Mouse (Mus musculus) forebrain, embryonic 14.5 days (tissue): ENCODE measurements around the gene Entpd5. TPM values are rescaled to one million over a fixed set of nuclear protein-coding genes. Genes with fewer than 3 reads are reported as not detected.

Experiments
- ATAC-seq: fragments of 200-750 bp; cut with Nextera tagmentation; 2 replicates; pipeline ENCODE4 v1.8.0; 2017; ENCODE audit warnings: mild to moderate bottlenecking, moderate library complexity
- DNase-seq: peaks from one replicate; pipeline ENCODE4 v3.0.0-alpha.2; 2015; ENCODE audit warnings: low spot score
- H3K27ac ChIP-seq: fragments of 300-500 bp; sonication (generic); 2 replicates; pipeline ENCODE4 v1.5.1; 2014; ENCODE audit warnings: low read depth, mild to moderate bottlenecking, control low read depth, low read length, moderate library complexity
- H3K27me3 ChIP-seq: fragments of 300-500 bp; sonication (generic); replicated peaks from 2 replicates; pipeline ENCODE4 v1.6.1; 2014; ENCODE audit warnings: low read length, control low read depth, mixed read lengths; ENCODE audit not compliant: control insufficient read depth, insufficient read depth
- H3K36me3 ChIP-seq: fragments of 300-500 bp; sonication (generic); 2 replicates; pipeline ENCODE4 v1.6.1; 2014; ENCODE audit warnings: low read length, control low read depth; ENCODE audit not compliant: control insufficient read depth, insufficient read depth
- H3K4me1 ChIP-seq: fragments of 300-500 bp; sonication (generic); 2 replicates; pipeline ENCODE4 v1.6.1; 2014; ENCODE audit warnings: antibody characterized with exemption, low read length, control low read depth; ENCODE audit not compliant: control insufficient read depth, insufficient read depth
- H3K4me2 ChIP-seq: fragments of 300-500 bp; sonication (generic); 2 replicates; pipeline ENCODE4 v1.6.1; 2014; ENCODE audit warnings: mild to moderate bottlenecking, control low read depth, low read length
- H3K4me3 ChIP-seq: fragments of 300-500 bp; sonication (generic); 2 replicates; pipeline ENCODE4 v1.5.1; 2014; ENCODE audit warnings: low read depth, low read length, control low read depth
- H3K9ac ChIP-seq: fragments of 300-500 bp; sonication (generic); 2 replicates; pipeline ENCODE4 v1.6.1; 2014; ENCODE audit warnings: mild to moderate bottlenecking, low read length, control low read depth, moderate library complexity
- H3K9me3 ChIP-seq: fragments of 300-500 bp; sonication (generic); replicated peaks from 2 replicates; pipeline ENCODE4 v1.6.1; 2016; ENCODE audit warnings: low read length, control low read depth, mixed read lengths; ENCODE audit not compliant: control insufficient read depth
- WGBS: fragments of 180-500 bp; shearing (Covaris S2); extraction: QIAGEN DNeasy Blood & Tissue Kit; methylation state at CpG from one replicate; pipeline ENCODE4 v1.1.7; 2014; 5-methylcytosine and 5-hydroxymethylcytosine counted together
- polyA plus RNA-seq: library from polyadenylated mRNA; unstranded; fragments of >200 nt; fragmentation: Nextera tagmentation; extraction: Ambion mirVana; gene quantifications from 2 replicates; pipeline ENCODE4 v1.2.1, GENCODE M21; 2014

Gene Entpd5
- 8.0 and 8.5 TPM in 2 replicates for polyA plus RNA-seq

DNA sequence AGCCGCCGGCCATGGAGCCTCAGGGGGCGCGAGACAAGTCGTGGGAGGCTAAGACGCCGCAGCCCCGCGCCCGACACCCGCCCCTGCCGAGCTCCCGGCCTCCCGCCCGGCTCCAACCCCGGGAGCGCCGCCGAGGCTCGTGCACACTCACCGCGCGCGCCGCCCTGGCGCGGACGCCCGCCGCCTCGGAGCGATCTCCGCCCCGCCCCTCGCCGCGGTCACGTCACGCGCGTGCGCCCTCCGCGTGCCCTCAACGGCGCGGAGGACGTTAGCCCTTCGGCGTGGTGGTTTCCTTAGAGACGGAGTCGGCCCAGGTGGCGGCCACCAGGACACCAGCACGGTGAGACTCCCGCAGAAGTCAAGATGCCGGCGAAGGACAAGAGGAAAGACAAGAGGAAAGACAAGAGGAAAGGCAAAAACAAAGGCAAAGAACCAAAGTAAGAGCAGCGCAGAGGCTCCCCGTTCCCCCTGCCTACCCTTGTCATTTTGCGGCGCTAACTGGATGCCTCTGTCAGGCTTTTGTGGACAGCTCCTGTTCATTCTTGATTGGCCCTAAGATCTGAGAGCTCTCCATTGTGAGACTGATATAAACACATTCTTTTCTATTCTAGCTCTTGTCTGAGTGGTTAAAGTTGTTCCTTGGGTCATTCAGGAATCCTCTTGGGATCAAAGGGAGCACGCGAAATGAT lies at the start of gene Entpd5, which contains the start of gene Bbof1:
Entpd5 (minus strand) TSS at position 211 of the 689 bp plus-strand sequence.
Bbof1 (plus strand) TSS at position 253 of the 689 bp plus-strand sequence.
- WGBS, result 1% methylated on average over 63 of the region's 63 CpGs
- no peaks in the 10 kb centered on the region for H3K4me1 ChIP-seq

DNA sequence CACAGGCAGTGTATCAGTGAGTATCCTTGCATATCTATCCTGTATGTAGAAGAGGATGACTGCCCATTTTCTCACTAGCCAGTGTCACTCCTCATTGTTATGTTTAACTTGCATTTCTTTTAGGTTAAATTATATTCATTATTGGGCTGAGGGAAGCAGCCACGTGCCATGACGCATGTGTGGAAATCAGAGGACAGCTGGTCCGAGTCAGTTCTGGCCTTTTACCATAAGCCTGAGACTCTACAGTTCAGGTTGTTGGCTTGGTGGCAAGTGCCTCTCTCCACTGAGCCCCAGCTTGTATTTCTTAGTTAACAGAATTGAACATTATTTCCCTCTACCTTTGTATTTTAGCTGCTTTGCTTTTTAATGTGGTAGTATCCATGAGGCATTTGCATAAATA lies 48.1 kb upstream of the Entpd5 start:
- H3K9me3 ChIP-seq, result no peaks in the 10 kb centered on the region
- ATAC-seq, result no peak
- H3K4me2 ChIP-seq, result no peak overlapping the region
- peaks cover 4% of the 10 kb centered on the region; the same call in 1 of the 2 replicates for H3K4me1 ChIP-seq
- no peak overlapping the region for H3K9ac ChIP-seq
- no peaks in the 10 kb centered on the region for H3K27me3 ChIP-seq
- no peak overlapping the region for H3K27ac ChIP-seq
- no peak for DNase-seq
- no peak overlapping the region for H3K4me3 ChIP-seq
- 93% methylated on average over 3 of the region's 3 CpGs for WGBS
- H3K36me3 ChIP-seq, result peaks cover 40% of the 10 kb centered on the region

More for the DNA sequence above, at the start of gene Entpd5, which contains the start of gene Bbof1:
- H3K4me2 ChIP-seq, result peak within 1 kb of the TSS; percentile 93
- peak within 1 kb of the TSS; percentile 75 for H3K4me3 ChIP-seq
- H3K9me3 ChIP-seq, result no peaks in the 10 kb centered on the region
- ATAC-seq (peak; percentile 95), DNase-seq (peak; percentile 91)
- H3K36me3 ChIP-seq, result no peaks in the 10 kb centered on the region
- no peaks in the 10 kb centered on the region for H3K27me3 ChIP-seq
- H3K27ac ChIP-seq, result peak within 1 kb of the TSS; percentile 71
- peak within 1 kb of the TSS; percentile 83 for H3K9ac ChIP-seq

DNA sequence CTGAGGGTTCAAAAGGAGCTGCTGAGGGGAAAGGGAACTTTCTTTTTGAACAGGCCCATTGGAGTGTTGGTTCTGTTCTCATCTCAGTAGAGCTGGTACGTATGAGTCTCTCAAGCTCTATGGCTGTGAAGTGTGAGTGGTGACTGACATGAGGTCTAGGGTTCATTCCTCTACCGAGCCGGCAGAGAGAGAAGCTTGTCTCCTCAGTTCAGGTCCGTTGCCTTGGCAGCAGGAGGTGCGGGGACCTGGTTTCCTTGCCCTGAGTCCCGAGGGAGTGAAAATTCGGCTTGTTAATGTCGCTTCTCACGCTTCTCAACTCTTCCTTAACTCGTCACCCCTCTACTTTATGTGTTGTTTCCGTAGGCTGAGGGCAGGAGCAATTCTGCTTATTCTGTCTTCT lies 43.0 kb upstream of the Entpd5 start:
- Histone ChIP-seq H3K27me3 (no peaks in the 10 kb centered on the region), H3K4me1 (peaks cover 7% of the 10 kb centered on the region), H3K27ac (peak overlapping the region; percentile 58; the same call in 1 of the 2 replicates), H3K4me3 (peak overlapping the region; percentile 75), H3K9me3 (no peaks in the 10 kb centered on the region), H3K9ac (peak overlapping the region; percentile 73), H3K4me2 (peak overlapping the region; percentile 82), H3K36me3 (peaks cover 2% of the 10 kb centered on the region)
- 2% methylated on average over 11 of the region's 11 CpGs for WGBS
- ATAC-seq (no peak), DNase-seq (no peak)

DNA sequence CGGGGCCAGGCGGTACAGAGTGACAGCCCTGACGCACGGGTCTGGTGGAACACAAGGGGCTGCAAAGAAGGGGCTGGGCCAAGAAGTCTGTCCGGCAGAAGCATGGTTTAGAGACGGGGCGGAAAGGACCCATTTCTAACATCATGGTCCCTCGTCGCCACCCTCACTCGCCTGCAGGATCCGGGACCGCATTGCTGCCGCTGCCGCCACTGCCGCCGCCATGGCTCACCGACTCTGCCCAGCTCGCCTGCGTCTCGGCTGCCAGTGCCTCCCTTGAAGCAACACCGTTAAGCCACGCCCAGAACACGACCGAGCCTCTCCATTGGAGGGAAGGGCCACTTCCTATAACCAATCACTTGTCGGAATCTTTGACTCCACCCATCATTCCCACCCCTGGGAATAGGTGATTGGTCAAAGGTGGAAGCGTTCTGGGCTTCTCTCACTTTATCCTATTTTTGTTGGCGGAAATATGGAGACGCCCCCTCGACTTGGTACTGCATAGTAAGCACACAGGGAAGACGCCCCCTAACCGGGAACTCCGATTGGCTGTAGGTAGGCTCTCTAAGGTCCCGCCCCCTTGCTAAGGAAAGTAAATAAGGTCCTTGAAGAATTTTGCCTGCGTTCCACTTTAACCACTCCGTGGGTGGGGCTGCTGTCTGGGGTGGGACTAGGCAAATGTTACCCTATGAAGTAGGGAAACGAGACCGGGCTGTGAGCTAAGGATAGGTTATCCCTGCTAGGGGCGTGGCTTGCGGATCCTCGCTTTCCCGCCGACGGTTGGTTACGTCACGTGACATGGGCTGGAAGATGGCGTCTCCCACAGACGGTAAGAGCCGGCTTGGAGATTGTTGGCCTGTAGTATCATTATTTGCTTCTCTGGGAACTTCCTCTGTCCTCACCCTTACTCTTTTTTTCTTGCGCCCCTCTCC lies 42.2 kb upstream of the Entpd5 start, which contains the start of the genes Aldh6a1 and Lin52:
Aldh6a1 (minus strand) TSS at position 287 of the 929 bp plus-strand sequence.
Lin52 (plus strand) TSS at position 705 of the 929 bp plus-strand sequence.
- Histone ChIP-seq H3K9me3 (no peaks in the 10 kb centered on the region), H3K36me3 (no peaks in the 10 kb centered on the region), H3K4me3 (peak within 1 kb of the TSS; percentile 75), H3K9ac (peak within 1 kb of the TSS; percentile 73), H3K4me1 (peaks cover 7% of the 10 kb centered on the region), H3K4me2 (peak within 1 kb of the TSS; percentile 82), H3K27ac (peak within 1 kb of the TSS; percentile 58; the same call in 1 of the 2 replicates), H3K27me3 (no peaks in the 10 kb centered on the region)
- DNase-seq, result peak; percentile 100
- peak; percentile 99 for ATAC-seq
- WGBS, result under 1% methylated on average over 49 of the region's 49 CpGs

DNA sequence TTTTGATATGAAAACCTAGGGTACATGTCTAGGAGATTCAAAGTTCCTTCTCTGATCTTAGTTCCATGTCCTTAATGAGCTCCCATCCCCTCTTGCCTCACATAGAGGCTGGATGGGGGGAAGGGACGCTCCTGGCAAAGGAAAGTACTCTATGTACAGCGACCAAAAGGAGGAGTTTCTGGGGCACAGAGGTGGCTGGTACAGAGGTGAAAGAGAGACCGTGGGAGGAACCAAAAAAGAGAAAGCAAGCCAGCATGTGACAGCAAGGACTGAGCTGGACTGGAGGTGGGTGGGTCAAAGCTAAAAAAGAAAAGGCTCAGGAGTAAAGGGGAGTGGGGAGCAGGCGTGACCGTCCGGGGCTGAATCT lies 41.5 kb upstream of the Entpd5 start:
- WGBS, result 1% methylated on average over 6 of the region's 6 CpGs
- H3K27me3 ChIP-seq, result no peaks in the 10 kb centered on the region
- peaks cover 7% of the 10 kb centered on the region for H3K4me1 ChIP-seq
- peak overlapping the region; percentile 48; the same call in 1 of the 2 replicates for H3K27ac ChIP-seq
- H3K9me3 ChIP-seq, result no peaks in the 10 kb centered on the region
- ATAC-seq (no peak; the same call in 1 of the 2 replicates), DNase-seq (no peak)
- peak overlapping the region; percentile 82 for H3K4me2 ChIP-seq
- peak overlapping the region; percentile 75 for H3K4me3 ChIP-seq
- H3K9ac ChIP-seq, result peak overlapping the region; percentile 66
- H3K36me3 ChIP-seq, result no peaks in the 10 kb centered on the region

DNA sequence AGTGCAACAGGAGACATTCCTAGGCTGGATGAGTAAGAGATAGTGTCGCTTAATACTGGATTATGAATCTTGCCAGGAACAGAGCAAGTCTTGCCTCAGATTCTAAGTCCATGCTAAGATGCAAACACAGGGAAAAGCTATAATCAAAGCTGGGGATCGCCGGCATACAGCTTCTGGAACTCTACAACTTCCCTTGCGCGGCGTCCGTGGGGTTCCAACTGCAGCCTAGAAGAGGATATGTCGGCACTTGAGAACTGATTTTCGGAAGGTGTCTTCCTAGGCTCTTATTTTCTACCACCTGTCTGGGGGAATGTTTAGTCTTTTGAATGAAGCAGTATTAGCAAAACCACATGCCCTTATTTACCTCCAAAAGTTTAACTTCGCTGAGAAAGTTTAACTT lies 41.1 kb upstream of the Entpd5 start:
- Histone ChIP-seq H3K4me1 (peaks cover 7% of the 10 kb centered on the region), H3K36me3 (no peaks in the 10 kb centered on the region), H3K9ac (no peak overlapping the region), H3K27ac (no peak overlapping the region), H3K4me2 (peak overlapping the region; percentile 82), H3K27me3 (no peaks in the 10 kb centered on the region), H3K9me3 (no peaks in the 10 kb centered on the region), H3K4me3 (peak overlapping the region; percentile 75)
- ATAC-seq (no peak), DNase-seq (no peak)
- 50% methylated on average over 10 of the region's 10 CpGs for WGBS

DNA sequence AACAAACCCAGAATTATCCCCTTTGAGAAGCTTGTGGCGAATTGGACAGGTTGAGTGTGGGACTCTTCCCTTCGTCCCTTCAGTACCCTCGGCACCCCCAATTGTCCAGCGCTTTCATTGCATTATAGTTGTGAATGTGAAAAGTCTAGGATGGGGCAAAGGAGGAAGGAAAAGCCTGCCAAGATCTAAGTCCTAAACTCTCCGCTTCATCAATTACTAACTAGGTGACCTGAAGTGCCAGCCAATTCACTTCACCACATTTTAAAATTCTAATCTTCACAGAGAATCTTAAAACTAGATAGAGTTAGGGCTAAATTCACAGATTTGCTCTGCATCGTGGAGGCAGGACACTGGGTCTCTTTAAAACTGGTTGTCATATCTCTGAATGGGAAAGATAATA lies 39.4 kb upstream of the Entpd5 start:
- no peak overlapping the region for H3K27ac ChIP-seq
- 88% methylated on average over 6 of the region's 6 CpGs for WGBS
- ATAC-seq (no peak), DNase-seq (no peak)
- no peaks in the 10 kb centered on the region for H3K36me3 ChIP-seq
- H3K27me3 ChIP-seq, result no peaks in the 10 kb centered on the region
- H3K4me3 ChIP-seq, result no peak overlapping the region
- H3K4me1 ChIP-seq, result peaks cover 7% of the 10 kb centered on the region
- H3K4me2 ChIP-seq, result no peak overlapping the region
- no peak overlapping the region for H3K9ac ChIP-seq
- no peaks in the 10 kb centered on the region for H3K9me3 ChIP-seq

DNA sequence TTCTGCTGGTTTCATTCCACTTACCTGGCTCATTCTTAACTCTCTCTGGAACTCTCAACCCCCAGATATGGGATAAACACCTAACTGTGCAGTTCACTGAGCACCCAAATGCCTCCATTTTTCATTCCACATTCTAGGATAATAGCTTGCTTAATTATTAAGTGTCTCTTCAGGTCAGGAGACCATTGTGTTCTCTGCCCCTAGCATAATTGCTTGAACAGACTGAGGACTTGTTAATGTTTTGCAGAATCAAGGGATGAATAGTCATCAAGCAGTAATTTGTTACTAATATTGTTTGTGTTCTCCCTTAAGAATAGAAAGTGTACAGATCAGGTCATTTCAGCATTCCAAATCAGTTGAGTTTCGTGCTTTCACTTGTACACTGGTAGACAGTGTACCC lies 38.6 kb upstream of the Entpd5 start:
- ATAC-seq (no peak), DNase-seq (no peak)
- Histone ChIP-seq H3K9me3 (no peaks in the 10 kb centered on the region), H3K36me3 (no peaks in the 10 kb centered on the region), H3K27me3 (no peaks in the 10 kb centered on the region), H3K27ac (no peak overlapping the region), H3K9ac (no peak overlapping the region), H3K4me2 (no peak overlapping the region), H3K4me3 (no peak overlapping the region), H3K4me1 (peaks cover 3% of the 10 kb centered on the region; the same call in 1 of the 2 replicates)
- 66% methylated on average over 1 of the region's 1 CpGs for WGBS
